Mouse (Mus musculus) large intestine, adult 2 months (tissue): ENCODE results near the gene Lypd6b. TPM values are rescaled to one million over a fixed set of nuclear protein-coding genes. Genes with fewer than 3 reads are reported as not detected.
A peak's percentile ranks its signal among the peaks of the same experiment; 100 is the strongest.

Source experiments
- DNase-seq: peaks from one replicate; pipeline ENCODE4 v3.0.0-alpha.2; 2012; ENCODE audit warnings: low read depth, low spot score
- WGBS: fragments of 180-500 bp; shearing (Covaris S2); methylation state at CpG from one replicate; pipeline ENCODE4 v1.1.7; 2018; 5-methylcytosine and 5-hydroxymethylcytosine counted together
- polyA plus RNA-seq: library from polyadenylated mRNA; depleted of rRNA; stranded (reverse); fragments of >200 nt; gene quantifications from 2 replicates; pipeline ENCODE4 v1.2.3, GENCODE M21; 2012

Gene Lypd6b
- polyA plus RNA-seq, 1 experiment, result 0.33 TPM

GRCm38 (mm10) chr2:49764331-49764946 is 23.0 kb upstream of the Lypd6b start:
- peak; percentile 56 for DNase-seq
- WGBS, result 27% methylated on average over 7 of the region's 7 CpGs

- 76% methylated on average over 2 of the region's 2 CpGs for WGBS
- DNase-seq, result no peak
These were observed 18.6 kb upstream of the Lypd6b start for GRCm38 (mm10) chr2:49768916-49769315.

GRCm38 (mm10) chr2:49770440-49770839 is 17.0 kb upstream of the Lypd6b start:
- WGBS, result 82% methylated on average over 5 of the region's 5 CpGs
- no peak for DNase-seq

GRCm38 (mm10) chr2:49771172-49771571 is 16.3 kb upstream of the Lypd6b start:
- WGBS, result 38% methylated on average over 11 of the region's 11 CpGs
- DNase-seq, result no peak

GRCm38 (mm10) chr2:49773194-49773931 is 14.1 kb upstream of the Lypd6b start:
- WGBS, result 74% methylated on average over 10 of the region's 10 CpGs
- DNase-seq, result no peak

GRCm38 (mm10) chr2:49774180-49774579 is 13.3 kb upstream of the Lypd6b start:
- DNase-seq, result no peak

GRCm38 (mm10) chr2:49775187-49775586 is 12.3 kb upstream of the Lypd6b start:
- 87% methylated on average over 4 of the region's 4 CpGs for WGBS
- DNase-seq, result no peak

GRCm38 (mm10) chr2:49775735-49776134 is 11.8 kb upstream of the Lypd6b start:
- DNase-seq, result no peak

GRCm38 (mm10) chr2:49776407-49776806 is 11.1 kb upstream of the Lypd6b start:
- 80% methylated on average over 4 of the region's 4 CpGs for WGBS

GRCm38 (mm10) chr2:49788051-49788418 is 547 bp downstream of the Lypd6b start:
- WGBS, result 3% methylated on average over 14 of the region's 14 CpGs
- no peak for DNase-seq

More at GRCm38 (mm10) chr2:49776407-49776806, 11.1 kb upstream of the Lypd6b start:
- DNase-seq, result no peak

GRCm38 (mm10) chr2:49788643-49789042 is 1.2 kb downstream of the Lypd6b start:
- DNase-seq, result no peak
- 40% methylated on average over 3 of the region's 3 CpGs for WGBS

- 80% methylated on average over 6 of the region's 6 CpGs for WGBS
These were observed 1.6 kb downstream of the Lypd6b start for GRCm38 (mm10) chr2:49789078-49789477.

GRCm38 (mm10) chr2:49789504-49789903 is 2.0 kb downstream of the Lypd6b start:
- WGBS, result 67% methylated on average over 5 of the region's 5 CpGs
- DNase-seq, result no peak

More at GRCm38 (mm10) chr2:49789078-49789477, 1.6 kb downstream of the Lypd6b start:
- no peak for DNase-seq

GRCm38 (mm10) chr2:49797444-49798143 is 10.1 kb downstream of the Lypd6b start:
- WGBS, result 73% methylated on average over 14 of the region's 14 CpGs
- no peak for DNase-seq

GRCm38 (mm10) chr2:49804448-49804847 is 17.0 kb downstream of the Lypd6b start:
- 82% methylated on average over 8 of the region's 8 CpGs for WGBS
- no peak for DNase-seq

- WGBS, result 88% methylated on average over 11 of the region's 11 CpGs
- DNase-seq, result no peak
These were observed 18.4 kb downstream of the Lypd6b start for GRCm38 (mm10) chr2:49805736-49806371.

GRCm38 (mm10) chr2:49809496-49809895 is 22.0 kb downstream of the Lypd6b start:
- no peak for DNase-seq
- WGBS, result 68% methylated on average over 6 of the region's 6 CpGs

GRCm38 (mm10) chr2:49811420-49811819 is 23.9 kb downstream of the Lypd6b start:
- DNase-seq, result peak; percentile 64
- WGBS, result 13% methylated on average over 11 of the region's 11 CpGs

- peak; percentile 53 for DNase-seq
- WGBS, result 16% methylated on average over 4 of the region's 4 CpGs
These were observed 24.4 kb downstream of the Lypd6b start for GRCm38 (mm10) chr2:49811871-49812363.

GRCm38 (mm10) chr2:49813151-49813550 is 25.7 kb downstream of the Lypd6b start:
- DNase-seq, result no peak
- 59% methylated on average over 4 of the region's 4 CpGs for WGBS
